Mouse (Mus musculus) midbrain, embryonic 10.5 days (tissue): ENCODE data around the gene Slfn5. TPM values are rescaled to one million over a fixed set of nuclear protein-coding genes. Genes with fewer than 3 reads are reported as not detected.
"Not testable (repeated sequence)": the region's sequence is repeated elsewhere in the genome, so short reads cannot be mapped to it uniquely, and the experiment has no call there.

ENCODE experiments used
- DNase-seq: peaks from one replicate; pipeline ENCODE4 v3.0.0-alpha.2; 2017; ENCODE audit warnings: low spot score
- H3K27ac ChIP-seq: fragments of 300-500 bp; sonication (generic); replicated peaks from 2 replicates; pipeline ENCODE4 v1.5.1; 2016; ENCODE audit warnings: mild to moderate bottlenecking
- H3K27me3 ChIP-seq: fragments of 300-500 bp; sonication (generic); 2 replicates; pipeline ENCODE4 v1.6.1; 2016; ENCODE audit warnings: low read depth, mild to moderate bottlenecking; ENCODE audit not compliant: poor library complexity, severe bottlenecking
- H3K36me3 ChIP-seq: fragments of 300-500 bp; sonication (generic); 2 replicates; pipeline ENCODE4 v1.6.1; 2016; ENCODE audit warnings: mild to moderate bottlenecking, moderate library complexity
- H3K4me1 ChIP-seq: fragments of 300-500 bp; sonication (generic); 2 replicates; pipeline ENCODE4 v1.6.1; 2016
- H3K4me3 ChIP-seq: fragments of 300-500 bp; sonication (generic); 2 replicates; pipeline ENCODE4 v1.5.1; 2016; ENCODE audit warnings: mild to moderate bottlenecking, moderate library complexity
- H3K9me3 ChIP-seq: fragments of 300-500 bp; sonication (generic); replicated peaks from 2 replicates; pipeline ENCODE4 v1.6.1; 2016; ENCODE audit warnings: mild to moderate bottlenecking
- WGBS: fragments of 180-500 bp; shearing (Covaris S2); methylation state at CpG from one replicate; pipeline ENCODE4 v1.1.7; 2016; 5-methylcytosine and 5-hydroxymethylcytosine counted together
- microRNA-seq: library from miRNA; unstranded; fragments of <30 nt; microRNA quantifications from one replicate; pipeline ENCODE4, GENCODE M21; 2017
- polyA plus RNA-seq: library from polyadenylated mRNA; unstranded; fragments of >200 nt; fragmentation: Nextera tagmentation; extraction: Ambion mirVana; gene quantifications from 2 replicates; pipeline ENCODE4 v1.2.1, GENCODE M21; 2016

Slfn5 gene
- polyA plus RNA-seq, 1 experiment from 2014 or later: 0.11 TPM

GRCm38 (mm10) chr11:82989357-82989756 lies 38.2 kb downstream of the Slfn5 start:
- peaks cover 25% of the 10 kb centered on the region for H3K4me1 ChIP-seq
- H3K36me3 ChIP-seq: peaks cover 13% of the 10 kb centered on the region
- 32% methylated on average over 12 of the region's 12 CpGs for WGBS
- peaks cover 37% of the 10 kb centered on the region for H3K27me3 ChIP-seq
- H3K4me3 ChIP-seq: peak overlapping the region; percentile 11; the same call in 1 of the 2 replicates
- H3K9me3 ChIP-seq: no peaks in the 10 kb centered on the region
- DNase-seq: peak; percentile 22
- H3K27ac ChIP-seq: no peak overlapping the region

- Histone ChIP-seq H3K4me3 (peak overlapping the region; percentile 49), H3K27ac (peak overlapping the region; percentile 75), H3K27me3 (peaks cover 37% of the 10 kb centered on the region), H3K4me1 (peaks cover 25% of the 10 kb centered on the region)
- not testable (repeated sequence) for H3K36me3 ChIP-seq, H3K9me3 ChIP-seq
- peak; percentile 62 for DNase-seq
- WGBS: 17% methylated on average over 19 of the region's 19 CpGs
These were observed 39.6 kb downstream of the Slfn5 start for GRCm38 (mm10) chr11:82990612-82991385.

GRCm38 (mm10) chr11:82991469-82992166 lies 40.5 kb downstream of the Slfn5 start, which contains the start of gene Slfn9:
TSS of gene Slfn9 (minus strand) at chr11:82991830.
- Histone ChIP-seq H3K36me3 (no peaks in the 10 kb centered on the region), H3K27me3 (peaks cover 37% of the 10 kb centered on the region), H3K4me3 (peak within 1 kb of the TSS; percentile 49), H3K27ac (peak within 1 kb of the TSS; percentile 75), H3K9me3 (no peaks in the 10 kb centered on the region), H3K4me1 (peaks cover 25% of the 10 kb centered on the region)
- DNase-seq: peak; percentile 50
- 11% methylated on average over 14 of the region's 14 CpGs for WGBS

GRCm38 (mm10) chr11:83013356-83013755 lies 62.2 kb downstream of the Slfn5 start:
- Histone ChIP-seq H3K27ac (no peak overlapping the region), H3K9me3 (no peaks in the 10 kb centered on the region), H3K36me3 (no peaks in the 10 kb centered on the region), H3K4me1 (no peaks in the 10 kb centered on the region), H3K4me3 (no peak overlapping the region), H3K27me3 (no peaks in the 10 kb centered on the region)
- whole genome bisulfite sequencing: 79% methylated on average over 1 of the region's 1 CpGs
- no peak for DNase-seq

Small RNAs within 50 kb of the gene (microRNA-seq; reads per million reads assigned to microRNA genes)
- not detected for gene Mir7679

Other genes with a start within 250 kb of the Slfn5 start
- 0.22 and 0.39 TPM in 2 replicates for gene Cct6b, start 187.0 kb upstream of the Slfn5 start, polyA plus RNA-seq
- gene Zfp830, start 187.0 kb upstream of the Slfn5 start, polyA plus RNA-seq: 33.3 and 37.6 TPM in 2 replicates
- 41.1 and 47.2 TPM in 2 replicates for gene Lig3, start 170.2 kb upstream of the Slfn5 start, polyA plus RNA-seq
- 11.5 and 12.0 TPM in 2 replicates for gene Rffl, start 80.1 kb upstream of the Slfn5 start, polyA plus RNA-seq
- gene Rad51d, start 60.7 kb upstream of the Slfn5 start, polyA plus RNA-seq: 16.3 and 17.2 TPM in 2 replicates
- gene Fndc8, start 59.2 kb upstream of the Slfn5 start, polyA plus RNA-seq: 0.28 and 0.34 TPM in 2 replicates
- 40.3 and 40.4 TPM in 2 replicates for gene Nle1, start 42.9 kb upstream of the Slfn5 start, polyA plus RNA-seq
- 0.26 and 0.30 TPM in 2 replicates for gene Unc45b, start 40.8 kb upstream of the Slfn5 start, polyA plus RNA-seq
- gene Slfn9, start 40.5 kb downstream of the Slfn5 start, polyA plus RNA-seq: 7.4 and 9.3 TPM in 2 replicates
- 0.19 and 0.24 TPM in 2 replicates for gene Slfn8, start 69.5 kb downstream of the Slfn5 start, polyA plus RNA-seq
- gene Slfn2, start 113.8 kb downstream of the Slfn5 start, polyA plus RNA-seq: 0.85 and 1.6 TPM in 2 replicates
- gene Slfn1, start 165.5 kb downstream of the Slfn5 start, polyA plus RNA-seq: not detected in 2 replicates
- not detected in 2 replicates for gene Slfn4, start 223.8 kb downstream of the Slfn5 start, polyA plus RNA-seq
- 0.33 and 0.41 TPM in 2 replicates for gene Slfn3, start 240.0 kb downstream of the Slfn5 start, polyA plus RNA-seq